Mouse (Mus musculus) left cerebral cortex, postnatal 14 days (tissue): ENCODE data around the gene Prpf3. TPM values are rescaled to one million over a fixed set of nuclear protein-coding genes. Genes with fewer than 3 reads are reported as not detected.
"Not testable (repeated sequence)": the region's sequence is repeated elsewhere in the genome, so short reads cannot be mapped to it uniquely, and the experiment has no call there.

Source experiments
- DNase-seq, 2 experiments: peaks; one replicate each; pipeline ENCODE4 v3.0.0; 2021 to 2022; ENCODE audit warnings: low spot score in 2 of 2, mixed read lengths in 1 of 2
- intact Hi-C: fragments of 180-260 bp; cut with DNase I; formaldehyde crosslinking; loops from one replicate; pipeline ENCODE4 v1.15.1; 2025
- total RNA-seq, 2 experiments: library from RNA; stranded (reverse); gene quantifications; 2 replicates each; pipeline ENCODE4 v1.2.3; 2021

Prpf3 gene
- total RNA-seq, 2 experiments from 2014 or later = 26.3 to 33.9 TPM

DNA sequence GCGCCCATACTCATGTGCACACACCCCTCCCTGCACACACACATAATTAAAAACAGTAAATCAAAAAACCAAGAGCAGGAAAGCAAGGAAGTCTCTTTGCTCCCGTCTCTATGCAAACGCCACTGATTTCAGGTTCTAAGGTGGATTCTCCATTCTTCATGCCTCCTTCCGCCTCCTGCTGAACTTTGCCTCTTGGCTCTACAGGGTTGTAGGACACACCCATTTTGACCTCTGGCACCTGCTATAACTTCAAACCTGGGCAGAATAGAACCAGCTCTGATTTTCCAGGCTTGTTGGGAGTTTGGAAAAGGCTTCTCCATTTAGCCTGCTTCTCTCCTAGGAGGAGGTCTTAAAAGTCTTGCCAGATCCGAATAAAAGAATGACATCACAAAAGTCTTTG is 28.7 kb upstream of the Prpf3 start:
- no peak for DNase-seq
- intact Hi-C loops = loop anchor here (10.0 kb wide), 1 partner anchor 170 kb away; the partner anchor contains the start of gene Vps45

DNA sequence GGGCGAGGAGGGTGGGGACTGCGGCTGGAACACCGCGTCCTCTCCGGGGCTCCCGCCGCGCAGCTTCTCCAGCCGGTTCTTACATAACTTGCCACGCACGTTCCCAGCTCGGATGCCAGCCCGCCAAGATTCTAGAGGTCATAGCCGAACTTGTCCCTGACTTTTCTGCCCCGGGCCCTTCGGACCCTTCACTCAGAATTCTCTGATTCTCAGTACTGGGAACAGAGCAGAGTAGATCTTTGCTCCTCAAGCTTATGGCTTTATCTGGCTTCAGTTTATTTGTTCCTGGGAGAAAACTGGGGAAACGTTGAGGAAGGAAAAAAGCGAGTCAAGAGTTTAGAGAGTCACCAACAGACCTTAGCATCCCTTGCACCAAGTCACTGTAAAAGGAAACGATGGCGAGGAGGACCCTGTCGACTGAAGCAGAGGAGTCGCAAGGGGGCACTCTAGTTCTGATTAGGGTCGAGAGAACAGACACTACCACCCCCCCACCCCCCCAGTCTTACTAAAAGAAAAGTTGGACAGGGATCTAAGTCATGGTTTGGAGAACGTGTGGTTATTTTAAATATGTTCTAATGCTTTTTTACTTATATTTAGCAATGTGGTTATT is 27.2 kb upstream of the Prpf3 start:
- intact Hi-C loops = loop anchor here (1.0 to 10.0 kb wide), 2 partner anchors 24 to 172 kb away; partner anchors contain the start of gene Vps45
- peak; percentile 85 to 88 for DNase-seq

DNA sequence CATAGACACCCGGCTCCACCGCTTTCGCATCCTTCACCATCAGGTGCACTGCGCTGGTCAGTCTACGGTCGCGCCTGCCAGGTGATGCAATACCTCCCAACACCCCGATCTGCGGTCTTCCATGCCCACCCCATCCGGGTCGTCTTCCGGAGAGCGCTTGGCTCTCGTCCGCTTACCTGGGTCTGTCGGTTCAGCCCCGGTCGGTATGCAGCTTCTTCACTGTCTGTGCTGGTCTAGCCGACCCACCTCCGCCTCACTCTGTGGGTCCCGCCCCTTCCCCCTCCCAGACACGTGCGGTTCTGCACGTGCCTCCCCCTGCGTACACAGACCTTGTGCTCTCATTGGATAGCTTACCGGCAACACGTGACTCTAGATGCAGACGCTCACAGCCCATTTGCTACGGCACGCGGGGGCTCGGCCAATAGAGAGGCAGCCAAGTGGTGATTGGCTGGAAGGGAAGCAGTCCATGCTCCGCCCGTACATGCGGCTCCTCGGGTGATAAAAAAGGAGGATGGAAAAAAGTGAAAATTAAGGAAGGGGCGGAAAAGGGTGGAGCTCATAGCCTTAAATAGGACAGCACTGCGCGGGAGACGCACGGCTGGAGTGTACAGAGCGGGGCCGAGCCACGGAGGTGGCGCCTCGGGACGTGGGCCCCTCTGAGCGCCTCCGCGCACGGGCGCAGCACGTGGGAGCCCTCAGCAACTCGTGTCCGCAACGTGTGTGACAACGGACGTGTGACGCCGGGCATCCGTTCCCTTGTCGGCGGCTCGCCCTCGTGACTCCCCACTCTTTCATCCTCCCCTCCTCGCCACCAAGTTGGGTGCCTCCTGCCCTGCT is 26.5 kb upstream of the Prpf3 start, which contains the start of gene Ciart:
Gene Ciart (minus strand): TSS at position 273 of the 837 bp plus-strand sequence.
- intact Hi-C loops = loop anchor here (1.0 to 10.0 kb wide), 2 partner anchors 25 to 173 kb away; partner anchors contain the start of gene Vps45
- peak; percentile 96 to 99 for DNase-seq

DNA sequence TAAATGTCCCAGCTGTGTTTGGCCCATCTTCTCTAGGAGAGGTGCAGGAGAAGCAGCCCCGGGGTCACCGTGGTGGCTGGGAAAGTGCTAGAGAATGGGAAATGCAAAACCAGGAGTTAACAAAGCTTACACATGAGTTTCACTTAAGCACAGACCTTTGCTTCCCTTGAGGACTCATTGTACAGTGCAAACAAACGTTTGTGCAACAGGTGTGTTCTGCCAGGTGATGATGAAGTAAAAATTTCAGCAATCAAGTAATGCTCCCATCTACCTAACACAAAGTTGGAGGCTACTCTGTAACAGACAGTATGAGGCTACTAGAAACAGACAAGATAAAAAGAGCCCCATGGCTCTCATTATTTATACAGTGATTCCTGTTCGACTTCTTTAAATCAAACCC is 23.4 kb upstream of the Prpf3 start:
- intact Hi-C loops = no loop called here
- DNase-seq = no peak

DNA sequence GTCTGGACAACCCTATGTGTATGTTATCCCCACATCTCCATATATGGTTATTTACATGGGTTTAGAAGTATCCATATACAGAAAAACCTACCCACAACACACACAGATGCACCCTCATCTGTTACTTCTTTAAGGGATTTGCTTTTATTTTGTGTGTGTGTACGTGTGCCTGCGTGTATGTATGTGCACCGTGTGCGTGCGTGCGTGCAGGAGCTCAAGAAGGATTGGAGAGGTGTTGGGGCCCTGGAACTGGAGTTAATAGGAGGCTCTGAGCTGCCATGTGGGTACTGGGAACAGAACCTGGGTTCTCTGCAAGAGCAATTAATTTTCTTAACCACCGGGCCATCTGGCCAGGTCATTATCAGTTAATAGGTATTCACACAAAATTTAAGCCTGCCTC is 16.4 kb upstream of the Prpf3 start:
- DNase-seq = no peak
- intact Hi-C loops = no loop called here

DNA sequence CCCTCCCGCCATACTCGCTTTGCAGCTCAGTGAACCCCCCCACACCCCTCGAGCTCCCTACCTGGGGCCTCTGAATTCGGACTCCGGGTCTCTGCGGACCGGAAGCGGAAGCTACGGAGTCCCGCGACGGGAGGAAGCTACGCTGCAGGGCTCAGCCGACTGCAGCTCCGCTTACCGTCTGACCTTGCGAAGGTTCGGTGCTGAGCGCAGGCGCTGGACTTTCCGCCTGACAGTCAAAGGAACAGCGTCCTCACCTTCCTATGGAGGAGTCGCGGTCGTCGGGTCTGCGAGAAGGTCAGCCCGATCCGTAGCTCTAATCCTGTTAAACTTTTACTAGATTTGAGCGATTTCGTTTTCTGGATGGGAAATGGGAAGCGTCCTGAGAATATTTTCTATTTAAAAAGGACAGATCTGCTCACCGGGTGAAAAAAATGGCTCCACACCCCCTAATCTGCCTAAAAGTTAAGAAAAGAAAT is 15.7 kb upstream of the Prpf3 start, which contains the start of gene Mrps21:
Gene Mrps21 (minus strand): TSS at position 128 of the 476 bp plus-strand sequence.
- peak; percentile 84 to 86 for DNase-seq
- intact Hi-C loops = no loop called here

DNA sequence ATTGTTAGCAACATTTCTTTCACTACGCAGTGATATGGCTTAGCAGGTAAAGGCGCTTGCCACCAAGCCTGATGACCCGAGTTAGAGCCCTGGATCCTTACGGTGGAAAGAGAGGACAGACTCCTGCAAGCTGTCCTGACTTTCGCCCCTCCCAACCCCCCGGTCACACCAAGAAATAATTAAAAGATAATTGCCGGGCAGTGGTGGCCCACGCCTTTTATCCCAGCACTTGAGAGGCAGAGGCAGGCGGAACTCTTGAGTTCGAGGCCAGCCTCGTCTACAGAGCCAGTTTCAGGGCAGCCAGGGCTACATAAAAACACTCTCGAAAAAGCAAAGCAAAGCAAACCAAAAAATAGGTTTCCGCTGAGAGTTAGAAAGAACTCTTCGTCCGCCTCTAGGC is 15.3 kb upstream of the Prpf3 start:
- DNase-seq = no peak
- intact Hi-C loops = no loop called here

DNA sequence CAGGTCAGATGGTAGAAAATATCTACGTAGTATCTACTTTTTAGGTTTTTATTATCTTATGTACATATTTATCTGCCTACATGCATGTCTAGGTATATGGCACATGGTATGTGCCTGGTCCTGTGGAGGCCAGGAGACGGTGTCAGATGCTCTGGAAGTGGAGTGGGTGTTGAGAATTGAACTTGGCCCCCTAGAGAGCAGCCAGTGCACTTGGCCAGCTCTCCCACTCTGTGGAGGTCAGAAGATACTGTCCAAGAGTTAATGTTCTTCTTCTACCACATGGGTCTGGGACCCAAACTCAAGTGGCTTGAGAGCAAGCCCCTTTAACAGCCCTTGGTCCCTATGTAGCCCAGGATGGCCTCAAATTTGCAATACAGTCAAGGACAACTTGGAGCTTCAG is 11.7 kb upstream of the Prpf3 start:
- intact Hi-C loops = no loop called here
- DNase-seq = no peak

DNA sequence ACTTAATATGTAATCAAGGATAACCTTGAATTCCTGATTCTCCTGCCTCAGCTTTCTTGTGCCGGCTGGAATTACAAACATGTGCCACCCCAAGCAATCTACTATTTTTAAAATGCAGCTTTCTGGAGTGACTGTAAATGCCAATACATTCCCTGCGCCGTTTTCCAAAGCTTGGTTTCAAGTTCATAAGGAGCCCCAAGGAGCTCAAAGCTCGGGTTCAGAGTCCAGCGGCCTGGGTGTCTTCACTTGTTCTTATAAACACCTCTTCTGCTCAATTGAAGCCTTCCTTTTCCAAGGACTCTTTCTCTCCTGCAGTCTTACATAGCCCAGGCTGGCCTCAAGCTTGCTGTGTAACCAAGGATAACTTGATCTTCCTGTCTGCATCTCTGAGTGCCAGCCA is 10.4 kb upstream of the Prpf3 start:
- DNase-seq = no peak
- intact Hi-C loops = no loop called here

DNA sequence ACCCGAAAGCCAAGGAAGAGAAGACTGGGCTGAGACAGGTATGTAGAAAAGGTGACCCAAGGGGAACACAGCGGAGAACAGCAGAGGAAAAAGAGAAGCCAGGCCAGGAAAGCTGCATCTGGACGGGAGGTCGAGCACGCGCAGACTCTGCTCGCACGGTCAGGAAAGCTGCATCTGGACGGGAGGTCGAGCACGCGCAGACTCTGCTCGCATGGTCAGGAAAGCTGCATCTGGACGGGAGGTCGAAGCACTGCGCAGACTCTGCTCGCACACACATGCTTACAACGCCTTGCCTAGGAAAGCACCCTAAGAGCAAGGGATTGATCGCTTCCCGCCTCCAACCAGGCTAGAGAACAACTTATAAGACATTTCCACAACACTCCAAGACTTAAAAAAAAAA is 9.9 kb upstream of the Prpf3 start:
- intact Hi-C loops = no loop called here
- DNase-seq = no peak

DNA sequence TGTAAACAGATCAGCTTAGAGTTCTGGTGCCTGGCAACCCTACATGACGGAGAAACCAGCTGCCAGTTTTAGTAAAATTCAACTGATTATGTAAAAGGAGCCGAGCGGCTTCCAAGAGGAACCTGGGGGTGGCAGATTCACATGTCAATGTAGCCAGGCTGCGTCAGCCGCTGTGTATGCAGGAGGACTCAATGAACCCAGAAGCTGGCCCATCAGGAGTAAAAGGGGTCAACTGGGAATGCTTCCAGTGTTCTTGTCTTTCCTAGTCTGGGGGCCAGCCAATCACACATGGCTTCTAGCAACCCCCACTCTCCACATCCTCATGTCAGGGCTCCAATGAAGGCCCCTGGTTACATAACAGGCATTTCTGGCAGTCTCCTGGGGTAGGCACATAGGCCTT is 9.4 kb upstream of the Prpf3 start:
- intact Hi-C loops = no loop called here
- peak; percentile 75 to 91 for DNase-seq

DNA sequence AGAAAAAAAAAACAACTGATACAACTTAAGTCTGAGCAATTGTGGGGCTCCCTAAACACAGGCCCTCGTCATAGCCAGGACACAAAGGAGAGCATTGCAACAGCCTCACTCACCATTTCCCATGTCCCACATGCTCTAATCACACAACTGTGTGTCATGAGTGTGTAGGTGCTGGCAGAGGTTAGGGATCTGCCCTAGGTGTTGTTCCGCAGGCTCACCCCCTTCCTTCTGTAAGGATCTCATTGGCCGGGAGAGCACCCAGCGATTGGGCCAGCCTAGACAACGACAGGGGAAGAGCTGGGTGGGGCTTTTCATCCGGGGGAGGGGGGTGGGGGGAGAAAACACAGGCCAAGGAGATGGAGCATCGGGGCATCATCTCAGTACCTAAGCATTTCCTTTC is 7.9 kb upstream of the Prpf3 start:
- no peak for DNase-seq
- intact Hi-C loops = loop anchor here (5.0 kb wide), 1 partner anchor 94 kb away; no protein-coding TSS in a partner anchor

DNA sequence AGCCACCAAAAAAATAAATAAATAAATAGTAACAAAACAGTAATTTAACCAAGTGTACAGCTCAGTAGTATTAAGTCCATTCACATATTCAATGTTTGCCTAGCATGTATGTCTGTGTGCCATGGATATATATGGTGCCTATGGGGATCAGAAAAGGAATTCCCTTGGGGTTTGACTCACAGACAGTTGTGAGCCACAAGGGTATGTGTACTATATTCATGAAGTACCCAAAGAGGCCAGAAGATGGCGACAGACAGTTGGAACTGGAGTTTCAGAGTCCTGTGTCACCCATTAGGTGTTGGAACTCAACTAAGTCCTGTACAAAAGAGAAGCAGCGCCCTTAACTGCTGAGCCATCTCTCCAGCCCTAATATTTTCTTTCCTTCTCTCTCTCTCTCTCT is 6.1 kb upstream of the Prpf3 start:
- peak; percentile 85 to 95 for DNase-seq
- intact Hi-C loops = loop anchor here (5.0 kb wide), 1 partner anchor 96 kb away; no protein-coding TSS in a partner anchor

DNA sequence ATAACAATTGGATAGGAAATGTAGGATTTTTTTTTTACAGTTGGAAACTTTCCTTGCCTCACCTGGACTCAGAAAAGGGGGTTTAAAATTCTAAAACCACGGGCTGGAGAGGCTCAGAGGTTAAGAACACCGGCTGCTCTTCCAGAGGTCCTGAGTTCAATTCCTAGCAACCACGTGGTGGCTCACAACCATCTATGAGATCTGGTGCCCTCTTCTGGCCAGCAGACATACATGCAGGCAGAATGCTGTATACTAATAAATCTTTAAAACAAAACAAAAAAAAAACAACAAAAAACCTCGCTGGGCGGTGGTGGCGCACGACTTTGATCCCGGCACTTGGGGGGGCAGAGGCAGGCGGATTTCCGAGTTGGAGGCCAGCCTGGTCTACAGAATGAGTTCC is 5.5 kb upstream of the Prpf3 start:
- intact Hi-C loops = loop anchor here (5.0 kb wide), 1 partner anchor 96 kb away; no protein-coding TSS in a partner anchor
- DNase-seq = no peak

DNA sequence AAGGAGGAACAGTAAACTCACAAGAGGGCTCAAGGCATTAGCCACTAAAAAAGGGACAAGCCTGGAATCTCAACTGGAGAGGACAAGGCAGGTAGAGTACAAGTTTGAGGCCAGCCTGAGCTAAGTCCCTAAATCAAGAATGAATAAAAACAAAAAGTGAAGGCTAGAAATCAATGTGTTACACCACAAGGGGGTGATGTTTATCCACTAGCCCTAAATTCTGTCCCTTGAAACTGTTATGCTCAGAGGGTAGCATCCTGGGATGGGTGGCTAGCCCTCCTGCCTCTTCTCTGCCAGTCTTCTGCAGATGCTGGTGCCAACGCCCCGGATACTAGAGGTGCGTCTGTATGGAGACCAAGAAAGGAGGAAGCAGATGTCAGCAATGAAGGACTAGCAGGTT is 4.6 kb upstream of the Prpf3 start:
- no peak for DNase-seq
- intact Hi-C loops = loop anchor here (5.0 kb wide), 1 partner anchor 97 kb away; no protein-coding TSS in a partner anchor

DNA sequence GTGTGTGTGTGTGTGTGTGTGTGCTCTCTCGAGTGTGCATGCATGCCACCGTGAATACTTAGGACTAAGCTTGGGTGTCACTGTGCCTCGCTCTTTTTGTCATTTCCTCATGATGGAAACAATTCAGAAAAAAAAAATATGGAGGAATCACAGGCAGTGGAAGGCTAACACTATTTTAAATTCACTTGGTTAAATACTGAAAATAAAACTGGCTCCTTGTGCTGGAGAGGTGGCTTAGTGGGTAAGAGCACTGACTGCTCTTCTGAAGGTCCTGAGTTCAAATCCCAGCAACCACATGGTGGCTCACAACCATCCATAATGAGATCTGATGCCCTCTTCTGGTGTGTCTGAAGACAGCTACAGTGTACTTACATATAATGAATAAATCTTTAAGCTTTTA is 2.6 kb upstream of the Prpf3 start:
- DNase-seq, intact Hi-C loops: not testable (repeated sequence)

DNA sequence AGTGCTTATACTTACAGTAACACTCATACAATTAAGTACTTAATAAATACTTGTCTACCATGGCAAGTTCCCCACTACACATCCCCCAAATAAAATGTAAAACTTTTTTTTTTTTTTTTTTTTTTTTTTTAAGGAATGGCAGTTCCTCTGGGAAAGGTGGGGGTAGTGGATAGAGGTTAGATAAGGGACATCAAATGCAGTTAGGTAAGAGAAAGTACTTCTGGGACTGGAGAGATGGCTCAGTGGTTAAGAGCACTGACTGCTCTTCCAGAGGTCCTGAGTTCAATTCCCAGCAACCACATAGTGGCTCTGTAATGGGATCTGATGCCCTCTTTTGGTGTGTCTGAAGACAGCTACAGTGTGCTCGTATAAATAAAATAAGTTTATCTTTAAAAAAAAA is 1.4 kb upstream of the Prpf3 start:
- DNase-seq, intact Hi-C loops: not testable (repeated sequence)

DNA sequence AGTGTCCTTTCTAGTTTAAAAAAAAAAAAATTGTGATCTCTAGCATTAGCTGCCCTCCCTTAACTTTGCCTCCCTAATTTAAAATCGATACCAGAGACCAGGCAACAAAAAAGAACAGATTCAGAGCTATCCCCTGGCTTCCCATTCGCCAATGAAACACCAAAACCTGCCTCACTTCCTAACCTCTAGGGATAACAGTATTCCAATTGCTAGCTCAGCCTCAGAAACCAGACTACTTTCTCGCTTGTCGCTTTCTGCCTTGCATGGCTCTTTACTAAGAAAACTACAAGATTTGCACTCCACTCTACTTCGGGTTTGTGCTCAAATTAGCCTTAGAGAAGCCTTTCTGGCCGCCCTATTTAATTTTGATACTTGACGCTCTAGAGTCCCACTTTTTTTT is 430 bp upstream of the Prpf3 start:
- intact Hi-C loops = no loop called here
- DNase-seq = no peak

DNA sequence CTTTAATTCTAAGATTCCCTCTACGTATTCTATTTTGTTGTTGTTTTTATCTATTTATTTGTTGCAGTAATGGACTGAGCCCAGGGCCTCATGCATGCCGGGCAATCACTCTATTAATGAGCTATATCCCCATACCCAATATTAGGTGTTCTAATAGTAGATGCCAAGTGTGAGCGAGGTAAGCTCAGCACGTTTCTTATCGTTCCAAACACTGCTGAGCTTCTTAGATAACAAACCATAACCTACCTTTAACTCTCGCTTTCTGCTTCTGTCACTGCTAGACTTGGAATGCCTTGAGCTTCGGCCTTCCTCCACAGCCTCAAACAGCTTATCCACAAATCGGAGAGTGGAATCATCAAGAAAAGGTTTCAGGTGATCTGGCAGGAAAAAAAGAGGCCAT is 4.4 kb downstream of the Prpf3 start:
- intact Hi-C loops = no loop called here
- no peak for DNase-seq

DNA sequence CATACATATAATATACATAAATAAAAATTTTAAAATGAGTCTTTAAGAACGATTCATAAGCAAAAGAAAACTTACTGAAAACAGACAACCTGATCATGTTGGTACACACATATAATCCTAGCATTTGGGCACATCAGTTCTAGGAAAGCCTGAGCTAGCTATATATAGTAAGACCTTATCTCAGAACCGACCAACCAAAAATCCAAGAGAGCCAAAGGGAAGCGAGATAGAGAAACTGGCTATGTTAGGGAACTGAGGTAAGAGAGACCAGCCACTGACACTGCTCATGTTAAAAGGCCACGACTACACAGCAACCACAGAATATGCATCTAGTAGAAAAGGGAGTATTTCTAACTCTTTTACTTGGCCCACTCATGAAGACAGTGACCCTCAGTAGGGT is 5.1 kb downstream of the Prpf3 start:
- DNase-seq = no peak
- intact Hi-C loops = no loop called here
